Mouse (Mus musculus) embryonic facial prominence, embryonic 14.5 days (tissue): ENCODE measurements around the gene Ctsw. TPM values are rescaled to one million over a fixed set of nuclear protein-coding genes. Genes with fewer than 3 reads are reported as not detected.

Experiments
- ATAC-seq: fragments of 200-750 bp; cut with Nextera tagmentation; 2 replicates; pipeline ENCODE4 v1.8.0; 2017; ENCODE audit warnings: low read depth, moderate number of reproducible peaks, moderate TSS enrichment
- DNase-seq: peaks from one replicate; pipeline ENCODE4 v3.0.0-alpha.2; 2015; ENCODE audit warnings: low spot score
- H3K27ac ChIP-seq: fragments of 300-500 bp; sonication (generic); replicated peaks from 2 replicates; pipeline ENCODE4 v1.5.1; 2014; ENCODE audit warnings: low read depth, mild to moderate bottlenecking, low read length, moderate library complexity
- H3K27me3 ChIP-seq: fragments of 300-500 bp; sonication (generic); replicated peaks from 2 replicates; pipeline ENCODE4 v1.6.1; 2014; ENCODE audit warnings: low read length; ENCODE audit not compliant: control insufficient read depth, insufficient read depth
- H3K36me3 ChIP-seq: fragments of 300-500 bp; sonication (generic); 2 replicates; pipeline ENCODE4 v1.6.1; 2014; ENCODE audit warnings: low read length, mixed read lengths; ENCODE audit not compliant: control insufficient read depth, insufficient read depth
- H3K4me1 ChIP-seq: fragments of 300-500 bp; sonication (generic); 2 replicates; pipeline ENCODE4 v1.6.1; 2014; ENCODE audit warnings: antibody characterized with exemption, low read length; ENCODE audit not compliant: control insufficient read depth, insufficient read depth
- H3K4me2 ChIP-seq: fragments of 300-500 bp; sonication (generic); 2 replicates; pipeline ENCODE4 v1.6.1; 2014; ENCODE audit warnings: low read depth, mild to moderate bottlenecking, low read length, moderate library complexity, mixed read lengths
- H3K4me3 ChIP-seq: fragments of 300-500 bp; sonication (generic); 2 replicates; pipeline ENCODE4 v1.5.1; 2014; ENCODE audit warnings: low read depth, mild to moderate bottlenecking, low read length
- H3K9ac ChIP-seq: fragments of 300-500 bp; sonication (generic); 2 replicates; pipeline ENCODE4 v1.6.1; 2014; ENCODE audit warnings: low read depth, mild to moderate bottlenecking, low read length, moderate library complexity, mixed read lengths
- H3K9me3 ChIP-seq: fragments of 300-500 bp; sonication (generic); 2 replicates; pipeline ENCODE4 v1.6.1; 2016; ENCODE audit warnings: low read length; ENCODE audit not compliant: control insufficient read depth
- WGBS: fragments of 180-500 bp; shearing (Covaris S2); extraction: QIAGEN DNeasy Blood & Tissue Kit; methylation state at CpG from one replicate; pipeline ENCODE4 v1.1.7; 2014; 5-methylcytosine and 5-hydroxymethylcytosine counted together
- polyA plus RNA-seq: library from polyadenylated mRNA; unstranded; fragments of >200 nt; fragmentation: Nextera tagmentation; extraction: Ambion mirVana; gene quantifications from 2 replicates; pipeline ENCODE4 v1.2.1, GENCODE M21; 2014

Ctsw gene
- polyA plus RNA-seq: 0.85 and 1.5 TPM in 2 replicates

DNA sequence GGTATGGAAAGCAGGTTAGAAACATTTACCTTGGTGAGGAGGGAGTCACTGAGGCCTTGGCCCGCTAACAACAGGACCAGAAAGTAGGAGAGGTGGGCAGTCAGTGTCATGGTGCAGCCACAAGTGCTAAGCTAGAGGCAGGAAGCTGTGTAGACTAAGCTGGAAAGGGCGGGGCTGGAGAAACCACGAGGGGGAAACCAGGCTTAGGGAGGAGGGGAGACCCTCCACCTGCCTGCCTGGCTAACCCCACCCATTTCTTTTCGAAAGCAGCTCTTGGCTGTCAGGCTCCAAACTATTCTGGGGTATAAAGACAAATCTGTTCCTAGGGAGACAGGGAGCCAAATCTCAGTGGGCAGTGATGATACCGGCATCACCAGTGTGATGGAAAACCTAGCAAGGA lies at the start of gene Ctsw:
Gene Ctsw, minus strand, starts transcription at position 134 of the 400 bp plus-strand sequence.
- ATAC-seq (no peak), DNase-seq (no peak)
- 0 out of 2 replicates have a peak, but pooled peaks cover 3% of the 10 kb centered on the region for H3K4me1 ChIP-seq
- H3K9ac ChIP-seq: no peak within 1 kb of the TSS
- H3K4me2 ChIP-seq: no peak within 1 kb of the TSS
- H3K27ac ChIP-seq: no peak within 1 kb of the TSS
- WGBS: 51% methylated on average over 5 of the region's 5 CpGs
- H3K36me3 ChIP-seq: peaks cover 42% of the 10 kb centered on the region
- H3K9me3 ChIP-seq: no peaks in the 10 kb centered on the region
- H3K27me3 ChIP-seq: no peaks in the 10 kb centered on the region
- no peak within 1 kb of the TSS for H3K4me3 ChIP-seq

DNA sequence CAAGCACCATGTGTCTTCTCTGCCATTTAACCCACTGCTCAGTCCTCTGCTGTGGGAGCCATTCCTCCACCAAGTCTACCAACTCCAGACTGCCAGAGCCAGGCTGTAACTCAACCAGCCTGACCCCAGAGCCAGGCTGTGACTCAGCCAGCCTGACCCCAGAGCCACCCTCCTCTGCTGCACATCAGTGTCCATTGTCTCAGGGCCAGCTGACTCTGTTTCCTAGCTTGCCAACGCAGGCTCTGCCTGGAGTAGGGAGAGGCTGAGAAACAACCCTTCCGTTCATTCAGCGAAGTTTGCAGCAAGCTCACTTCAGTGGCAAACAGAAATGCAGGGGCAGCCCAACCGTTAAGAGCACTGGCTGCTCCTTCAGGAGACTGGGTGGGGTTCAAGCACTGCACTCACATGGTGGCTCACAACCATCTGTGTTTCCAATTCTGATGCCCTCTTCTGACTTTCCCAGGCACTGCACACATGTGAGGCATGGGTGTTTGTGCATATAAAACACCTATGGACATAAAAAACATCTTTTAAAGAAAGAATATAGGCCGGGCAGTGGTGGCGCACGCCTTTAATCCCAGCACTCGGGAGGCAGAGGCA lies 48.7 kb upstream of the Ctsw start:
- 77% methylated on average over 8 of the region's 8 CpGs for WGBS
- H3K9me3 ChIP-seq: no peaks in the 10 kb centered on the region
- no peak overlapping the region for H3K4me3 ChIP-seq
- no peak overlapping the region for H3K9ac ChIP-seq
- no peaks in the 10 kb centered on the region for H3K36me3 ChIP-seq
- H3K4me2 ChIP-seq: no peak overlapping the region
- H3K4me1 ChIP-seq: no peaks in the 10 kb centered on the region
- DNase-seq (no peak), ATAC-seq (no peak)
- H3K27ac ChIP-seq: no peak overlapping the region
- H3K27me3 ChIP-seq: no peaks in the 10 kb centered on the region

DNA sequence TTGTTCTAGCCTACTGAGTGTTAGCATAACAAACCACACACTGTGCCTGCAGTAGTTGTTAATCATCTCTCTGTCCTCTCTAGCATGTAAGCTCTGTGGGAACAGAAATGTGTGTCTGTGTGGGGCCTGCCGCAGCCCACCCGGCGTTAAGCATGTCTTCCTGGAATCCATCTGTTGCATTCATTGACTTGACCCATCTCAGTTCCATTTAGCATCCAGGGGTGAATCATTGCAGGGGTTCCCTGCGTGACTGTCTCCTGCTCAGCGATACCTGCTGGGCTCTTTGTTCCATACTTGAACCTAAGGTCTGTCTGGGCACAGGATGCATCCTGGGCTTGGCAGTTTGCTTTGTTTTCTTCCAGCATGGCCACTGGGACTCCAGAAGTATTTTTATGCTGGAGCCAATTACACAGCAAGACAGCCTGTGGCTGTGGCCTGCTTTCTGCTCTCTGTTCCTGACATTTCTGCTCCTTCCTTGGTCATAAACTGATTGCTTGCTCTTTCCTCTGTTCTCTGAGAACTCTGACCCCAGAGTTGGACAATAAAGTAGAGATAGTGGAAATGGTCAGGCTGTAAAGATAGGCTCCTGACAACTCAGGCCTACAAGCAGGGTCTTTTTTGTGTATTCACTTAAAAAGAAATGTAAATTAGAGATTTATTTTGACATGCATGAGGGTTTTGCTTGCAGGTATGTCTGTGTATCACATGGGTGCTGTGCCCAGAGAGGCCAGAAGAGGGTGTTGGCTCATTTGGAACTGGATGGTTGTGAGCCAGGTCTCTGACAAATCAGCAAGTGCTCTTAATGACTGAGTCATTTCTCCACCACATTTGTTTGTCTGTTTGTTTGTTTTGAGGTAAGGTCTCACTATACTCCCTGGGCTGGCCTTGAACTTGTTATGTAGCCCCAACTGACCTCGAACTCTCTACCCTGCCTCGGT lies 47.8 kb upstream of the Ctsw start:
- Histone ChIP-seq H3K9me3 (no peaks in the 10 kb centered on the region), H3K9ac (no peak overlapping the region), H3K27ac (no peak overlapping the region), H3K27me3 (no peaks in the 10 kb centered on the region), H3K36me3 (no peaks in the 10 kb centered on the region), H3K4me1 (0 out of 2 replicates have a peak, but pooled peaks cover 2% of the 10 kb centered on the region), H3K4me3 (no peak overlapping the region), H3K4me2 (no peak overlapping the region)
- ATAC-seq (no peak), DNase-seq (no peak)
- 79% methylated on average over 7 of the region's 7 CpGs for WGBS

- Histone ChIP-seq H3K27me3 (no peaks in the 10 kb centered on the region), H3K27ac (no peak overlapping the region), H3K4me3 (no peak overlapping the region), H3K9me3 (peaks cover 11% of the 10 kb centered on the region), H3K36me3 (no peaks in the 10 kb centered on the region), H3K9ac (no peak overlapping the region), H3K4me2 (no peak overlapping the region), H3K4me1 (0 out of 2 replicates have a peak, but pooled peaks cover 6% of the 10 kb centered on the region)
- WGBS: 81% methylated on average over 3 of the region's 3 CpGs
- ATAC-seq: no peak
- DNase-seq: no peak
Measured at GRCm38 (mm10) chr19:5513005-5513349, 44.7 kb upstream of the Ctsw start.

DNA sequence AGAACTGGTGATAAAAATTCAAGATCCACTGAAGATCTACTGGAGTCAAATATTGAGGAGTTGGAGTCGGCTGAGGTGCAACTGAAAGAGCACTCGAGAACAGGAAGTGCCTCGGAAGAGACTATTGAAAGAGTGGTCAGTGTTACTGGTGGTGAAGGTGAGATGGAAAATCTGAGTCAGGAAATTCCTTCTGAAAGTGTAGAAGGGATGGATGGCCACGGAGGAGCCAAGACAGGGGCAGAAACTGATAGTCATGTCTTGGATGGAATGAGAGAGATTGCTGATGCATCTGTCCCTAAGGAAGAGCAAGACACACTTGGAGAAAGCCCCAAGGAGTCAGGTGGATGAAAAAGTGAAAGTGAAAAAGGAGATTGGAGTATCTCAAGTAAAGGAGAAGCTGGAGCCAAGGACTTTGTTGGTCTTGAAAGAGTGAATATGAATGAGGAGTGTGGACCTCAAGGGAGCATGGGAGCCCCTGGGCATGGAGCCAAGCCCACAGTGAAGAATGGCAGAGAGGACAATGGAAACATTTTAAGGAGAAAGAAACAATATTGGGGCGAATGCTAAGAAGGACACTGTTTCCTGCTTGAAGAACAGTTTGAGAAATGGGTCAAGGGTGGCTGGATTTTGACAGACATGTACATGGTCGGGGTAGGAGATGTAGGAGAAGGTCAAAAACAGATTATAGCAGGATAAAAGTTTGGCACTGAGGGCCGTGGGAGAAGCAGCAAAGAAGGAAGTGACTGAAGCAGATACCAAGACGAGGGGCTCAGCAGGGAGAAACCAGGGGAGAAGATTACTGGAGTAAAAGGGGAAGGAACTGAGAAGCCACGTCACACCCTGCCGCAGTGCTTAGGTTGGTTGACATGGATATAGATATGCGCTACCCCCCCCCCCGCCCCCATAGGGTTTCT lies 44.0 kb upstream of the Ctsw start:
- Histone ChIP-seq H3K4me1 (0 out of 2 replicates have a peak, but pooled peaks cover 6% of the 10 kb centered on the region), H3K36me3 (no peaks in the 10 kb centered on the region), H3K9me3 (peaks cover 11% of the 10 kb centered on the region), H3K27me3 (no peaks in the 10 kb centered on the region), H3K4me2 (no peak overlapping the region), H3K4me3 (no peak overlapping the region), H3K27ac (no peak overlapping the region), H3K9ac (no peak overlapping the region)
- DNase-seq (no peak), ATAC-seq (no peak)
- WGBS: 87% methylated on average over 11 of the region's 12 CpGs

DNA sequence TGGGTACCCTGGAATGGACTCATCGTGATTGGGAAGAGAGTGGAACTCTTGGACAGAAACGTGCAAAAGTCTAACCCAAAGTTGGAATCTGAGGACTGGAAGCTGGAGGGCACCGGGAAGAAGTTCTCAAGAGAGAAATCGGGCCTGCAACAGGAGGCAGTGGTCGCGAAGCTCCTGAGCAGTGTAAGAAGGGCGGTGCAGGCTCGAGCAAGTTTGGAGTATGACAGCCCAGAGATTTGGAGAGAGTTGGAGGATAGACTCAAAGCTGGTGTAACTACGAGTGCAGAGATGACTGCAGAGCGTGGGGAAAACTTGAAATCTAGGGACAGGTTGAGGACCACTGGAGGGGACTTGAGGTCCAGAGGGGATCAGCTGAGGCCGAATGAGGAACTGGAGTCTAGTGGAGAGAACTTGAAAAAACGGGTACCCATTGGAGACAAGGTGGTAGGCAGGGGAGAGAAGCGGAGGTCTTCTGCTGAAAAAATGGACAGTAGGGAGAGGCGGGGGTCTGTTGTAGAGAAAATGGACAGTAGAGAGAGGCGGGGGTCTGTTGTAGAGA lies 42.8 kb upstream of the Ctsw start:
- 53% methylated on average over 15 of the region's 15 CpGs for WGBS
- H3K4me3 ChIP-seq: peak overlapping the region; percentile 48
- H3K9ac ChIP-seq: peak overlapping the region; percentile 65
- H3K27me3 ChIP-seq: no peaks in the 10 kb centered on the region
- peak overlapping the region; percentile 80 for H3K4me2 ChIP-seq
- no peak for ATAC-seq
- H3K4me1 ChIP-seq: 0 out of 2 replicates have a peak, but pooled peaks cover 6% of the 10 kb centered on the region
- H3K36me3 ChIP-seq: no peaks in the 10 kb centered on the region
- no peak overlapping the region for H3K27ac ChIP-seq
- no peak for DNase-seq
- H3K9me3 ChIP-seq: peaks cover 11% of the 10 kb centered on the region

DNA sequence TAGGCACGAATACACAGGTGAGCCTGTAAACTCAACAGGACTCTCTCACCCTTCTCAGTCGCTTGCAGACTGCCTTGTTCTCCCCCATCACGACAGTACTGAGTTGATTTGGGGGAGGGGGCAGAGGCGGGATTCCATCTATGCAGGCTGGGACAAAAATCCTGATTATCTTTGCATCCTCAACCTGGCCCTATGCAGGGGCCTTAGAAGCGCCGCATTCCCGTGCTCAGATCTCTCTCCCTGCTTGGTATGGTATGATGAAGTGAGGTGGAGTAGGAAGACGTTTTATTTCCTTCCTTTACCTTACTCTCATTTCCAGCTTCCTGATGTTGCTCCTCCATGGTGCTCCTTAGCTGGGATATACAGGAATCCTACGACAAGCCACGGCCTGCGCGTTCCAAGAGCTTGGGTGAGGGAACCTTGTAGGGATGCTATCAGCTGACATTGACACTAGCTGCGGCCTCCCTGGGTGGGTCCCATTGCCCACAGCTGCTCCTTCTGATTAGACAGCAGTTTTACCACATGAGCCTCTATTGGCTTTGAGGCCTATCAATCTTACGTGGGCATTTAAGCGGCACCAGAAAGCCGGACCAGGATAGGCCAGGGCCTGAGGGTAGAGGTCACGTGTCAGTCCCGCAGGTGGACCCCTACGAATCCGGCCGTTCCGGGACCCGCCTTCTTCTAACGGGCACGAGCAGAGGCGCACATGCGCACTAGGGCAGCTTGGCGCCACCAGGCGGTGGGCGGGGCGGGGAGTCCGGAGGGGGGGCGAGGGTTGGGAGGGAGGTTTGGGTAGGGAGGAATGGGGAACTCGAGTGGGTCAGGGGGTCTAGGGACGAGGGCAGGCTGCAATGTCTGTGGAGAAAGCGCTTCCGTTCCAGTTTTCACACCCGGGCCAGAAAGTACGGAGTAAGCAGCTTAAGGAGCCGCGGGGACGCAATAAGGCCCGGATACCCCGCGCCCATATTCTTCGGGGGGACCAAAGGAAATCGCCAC lies 42.0 kb upstream of the Ctsw start, which contains the start of gene Snx32:
Gene Snx32, minus strand, starts transcription at position 508 of the 996 bp plus-strand sequence.
- H3K4me1 ChIP-seq: 0 out of 2 replicates have a peak, but pooled peaks cover 6% of the 10 kb centered on the region
- 4% methylated on average over 45 of the region's 47 CpGs for WGBS
- H3K36me3 ChIP-seq: no peaks in the 10 kb centered on the region
- H3K27ac ChIP-seq: no peak within 1 kb of the TSS
- H3K9me3 ChIP-seq: peaks cover 11% of the 10 kb centered on the region
- peak within 1 kb of the TSS; percentile 48 for H3K4me3 ChIP-seq
- no peaks in the 10 kb centered on the region for H3K27me3 ChIP-seq
- peak; percentile 99 for ATAC-seq
- peak within 1 kb of the TSS; percentile 80 for H3K4me2 ChIP-seq
- H3K9ac ChIP-seq: peak within 1 kb of the TSS; percentile 65
- DNase-seq: peak; percentile 99
